Mouse (Mus musculus): ENCODE measurements around the gene Fam120a. TPM values are rescaled to one million over a fixed set of nuclear protein-coding genes. Genes with fewer than 3 reads are reported as not detected.

Gene Fam120a
- total RNA-seq, 2 experiments from 2014 or later, result 99.0 to 102 TPM

DNA sequence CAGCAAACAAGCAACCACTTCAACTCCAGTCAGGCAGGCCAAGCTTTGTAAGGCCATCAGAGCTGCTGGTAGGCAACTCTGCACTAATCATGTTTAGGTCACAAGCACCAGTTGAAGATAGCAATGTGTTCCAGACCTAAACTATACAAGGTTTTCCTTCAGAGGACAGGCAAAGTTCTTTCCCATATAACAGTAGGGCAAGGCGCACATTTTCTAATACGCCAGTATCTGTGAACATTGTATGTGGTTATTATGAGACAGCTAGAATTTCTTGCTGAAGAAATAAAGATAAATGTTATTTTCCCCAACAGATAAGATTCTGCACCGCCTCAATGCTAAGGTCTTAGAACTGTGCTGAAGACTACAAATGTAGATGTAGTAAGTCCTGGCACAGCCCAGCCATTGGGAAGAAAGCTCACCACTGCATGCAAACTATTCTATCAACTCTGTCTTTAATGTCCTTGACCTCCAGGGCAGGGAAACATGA lies 50.7 kb downstream of the Fam120a start:
- DNase-seq, result no peak

DNA sequence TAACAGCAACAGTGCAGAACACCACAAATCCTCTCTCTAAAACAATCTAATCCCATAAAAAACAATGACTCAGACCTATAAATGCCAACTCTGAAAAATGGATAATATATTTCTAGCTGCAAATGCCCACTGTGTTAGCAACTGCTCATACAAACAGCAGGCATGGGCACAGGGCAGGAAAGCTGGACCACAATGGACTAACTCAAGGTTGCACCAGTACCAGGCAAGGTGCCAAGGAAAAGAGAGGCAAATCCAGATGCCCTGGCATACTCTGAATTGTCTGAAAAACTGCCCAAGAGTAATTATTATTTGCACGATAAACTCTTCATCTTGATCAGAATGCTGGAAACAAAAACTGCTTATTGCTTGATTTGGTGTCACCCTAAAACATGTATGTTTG lies 54.1 kb downstream of the Fam120a start:
- DNase-seq, result no peak

DNA sequence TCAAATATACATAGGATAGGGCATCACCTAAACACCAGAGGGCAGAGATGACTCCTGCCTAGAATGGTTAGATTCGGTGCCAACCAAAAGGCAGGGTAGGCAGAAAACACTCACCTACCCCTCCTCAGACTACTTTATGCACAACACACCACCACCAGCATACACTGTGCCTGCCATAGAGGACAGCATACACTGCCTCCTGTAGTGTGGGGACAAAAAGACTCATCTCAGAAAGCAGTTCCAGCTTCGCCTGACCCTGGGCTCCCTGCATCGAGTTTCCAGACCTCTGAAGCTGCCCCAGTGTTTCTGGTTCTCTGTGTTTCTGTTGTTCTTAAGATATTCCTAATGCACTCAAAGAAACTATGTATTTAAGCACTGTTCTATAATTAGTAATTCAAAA lies 54.7 kb downstream of the Fam120a start:
- DNase-seq, result no peak

- no peak for DNase-seq
Observed at GRCm38 (mm10) chr13:48911426-48911825, 56.4 kb downstream of the Fam120a start.

DNA sequence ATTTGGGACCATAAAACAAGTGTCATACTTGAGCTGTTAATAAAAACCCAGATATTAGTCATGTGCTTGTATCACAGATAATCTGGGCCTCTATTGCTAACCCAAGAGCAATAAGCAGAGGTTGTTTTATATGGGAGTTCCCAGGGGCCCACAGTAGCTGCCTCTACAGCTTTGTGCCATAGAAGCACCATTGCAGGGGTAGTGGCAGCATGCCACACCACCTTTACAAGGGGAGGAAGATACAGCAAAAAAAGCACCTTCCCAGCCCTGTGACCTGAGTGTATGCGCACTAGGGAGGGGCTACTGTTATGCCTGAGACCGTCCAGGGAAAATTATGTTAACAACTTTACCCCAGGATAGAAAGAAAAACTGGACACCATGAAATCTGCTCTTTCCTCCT lies 62.4 kb downstream of the Fam120a start:
- no peak for DNase-seq

- DNase-seq, result no peak
Observed at GRCm38 (mm10) chr13:48895376-48895775, 72.4 kb downstream of the Fam120a start.

GRCm38 (mm10) chr13:48890260-48890960 lies 77.4 kb downstream of the Fam120a start:
- no peak for DNase-seq

DNA sequence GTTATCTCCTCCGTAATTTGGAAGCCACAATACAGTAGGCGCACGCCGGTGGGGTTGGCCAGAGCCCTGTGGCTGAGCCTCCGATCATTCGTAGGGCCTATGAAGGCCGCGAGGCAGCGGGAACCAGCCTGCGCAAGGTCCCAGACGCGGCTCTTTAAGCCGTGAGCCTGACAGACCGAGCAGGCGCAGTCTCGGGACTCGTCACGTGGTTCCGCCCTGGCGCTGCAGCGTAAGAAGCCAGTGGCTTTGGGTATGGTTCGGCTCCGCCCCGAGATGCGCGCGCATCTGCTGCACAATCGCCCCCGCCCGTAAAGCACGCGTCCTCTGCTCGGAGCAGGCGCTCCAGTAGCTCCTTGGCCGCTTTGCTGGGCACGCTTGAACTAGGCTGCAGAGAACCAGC lies 89.3 kb downstream of the Fam120a start:
- peak; percentile 99 for DNase-seq

GRCm38 (mm10) chr13:48877805-48878204 lies 90.0 kb downstream of the Fam120a start:
- DNase-seq, result no peak

GRCm38 (mm10) chr13:48872726-48873125 lies 95.1 kb downstream of the Fam120a start:
- DNase-seq, result no peak

DNA sequence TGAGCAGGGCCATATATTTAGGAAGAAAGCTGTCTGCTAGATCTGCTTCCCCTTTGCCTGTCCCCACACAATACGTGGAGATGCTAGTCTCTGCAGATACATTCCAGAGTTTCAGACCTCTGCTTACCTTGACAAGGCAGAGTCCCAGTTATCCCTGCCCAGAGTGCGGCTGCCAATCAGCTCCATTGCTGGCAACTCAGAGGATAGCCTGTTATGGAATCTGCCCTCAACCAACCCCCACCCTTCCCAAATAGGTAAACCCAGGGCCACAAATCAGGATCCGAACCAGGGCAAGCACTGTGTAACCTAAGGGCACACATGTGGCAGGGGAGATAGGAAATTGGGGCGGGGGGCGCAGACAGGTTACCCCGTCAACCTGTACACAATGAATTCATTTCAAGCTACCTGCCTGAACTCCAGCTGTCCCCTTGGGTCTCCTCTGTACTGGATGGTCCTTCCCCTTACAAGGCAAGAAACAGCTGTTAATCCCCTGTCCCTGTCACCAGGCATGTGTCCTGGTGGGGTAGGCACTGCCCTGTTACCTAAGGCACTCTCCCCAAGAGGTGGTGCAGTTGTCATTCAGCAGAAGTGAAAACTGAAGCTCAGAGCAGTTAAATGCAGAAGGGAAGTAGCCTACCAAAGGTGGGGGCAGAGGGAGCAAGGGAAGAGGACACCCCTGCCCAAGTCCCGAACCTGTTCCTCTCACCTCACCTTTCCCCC lies 95.8 kb downstream of the Fam120a start:
- DNase-seq, result no peak

- DNase-seq, result peak; percentile 42
Observed at GRCm38 (mm10) chr13:48870771-48871731, 96.8 kb downstream of the Fam120a start, which contains the start of gene Phf2. TSS of gene Phf2 (minus strand) at chr13:48871119.

DNA sequence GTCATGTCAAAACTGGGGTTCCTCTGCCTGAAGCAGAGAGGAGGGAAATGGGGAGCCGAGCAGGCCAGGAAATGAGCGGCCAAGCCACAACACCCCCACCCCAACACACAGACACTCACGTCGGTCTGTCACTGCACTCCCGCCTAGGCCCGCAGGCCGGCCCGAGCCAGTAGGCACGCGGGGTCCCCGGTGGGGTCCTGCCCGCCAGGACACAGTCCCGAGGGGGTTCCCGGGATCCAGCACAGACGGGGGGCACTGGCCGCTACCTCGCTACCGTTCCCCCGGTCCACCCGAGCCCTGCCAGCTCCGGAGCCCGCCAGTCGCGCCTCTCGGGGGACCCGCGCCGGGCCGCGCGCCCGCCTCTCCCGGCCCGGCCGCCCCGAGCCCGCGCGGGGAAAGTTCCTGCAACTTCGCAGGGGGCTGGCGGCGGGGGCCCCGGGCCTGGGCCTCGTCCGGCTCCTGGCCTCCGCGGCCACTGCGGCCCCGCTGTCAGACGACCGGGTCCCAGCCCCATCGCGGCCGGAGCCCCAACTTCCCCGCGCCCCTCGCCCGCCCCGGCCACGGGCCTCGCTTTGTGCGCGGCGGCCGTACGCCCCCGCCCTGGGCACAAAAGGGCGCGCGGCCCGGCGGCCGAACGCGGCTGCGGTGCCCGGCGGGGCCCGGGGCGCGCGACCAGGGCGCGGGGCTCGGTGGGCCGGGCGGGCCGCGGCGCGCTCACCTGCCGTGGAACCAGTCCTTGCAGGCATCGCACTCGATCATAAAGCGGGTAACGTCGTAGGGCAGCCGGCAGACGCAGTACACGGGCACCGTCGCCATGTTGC lies 97.7 kb downstream of the Fam120a start:
- peak; percentile 51 for DNase-seq

DNA sequence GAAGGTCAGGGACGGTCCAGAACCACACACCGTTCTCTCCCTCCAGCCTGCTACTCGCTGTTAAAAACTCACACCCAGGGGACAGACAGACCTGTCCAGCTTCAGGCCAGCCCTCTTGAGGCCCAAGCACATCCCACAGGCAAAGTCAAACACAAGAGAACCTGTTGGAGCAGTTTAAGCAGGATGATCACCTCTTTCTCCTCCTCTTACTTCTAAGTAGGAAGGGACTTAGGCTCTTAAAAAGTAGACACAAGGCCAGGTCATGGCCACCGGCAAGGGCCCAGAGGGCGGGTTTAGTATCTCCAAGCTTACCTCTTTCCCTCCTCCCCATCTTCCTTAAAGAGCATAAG lies 98.2 kb downstream of the Fam120a start:
- no peak for DNase-seq

- no peak for DNase-seq
Observed at GRCm38 (mm10) chr13:48869088-48869487, 98.7 kb downstream of the Fam120a start.

- DNase-seq, result no peak
Observed at GRCm38 (mm10) chr13:48864673-48865356, 103.0 kb downstream of the Fam120a start.

DNA sequence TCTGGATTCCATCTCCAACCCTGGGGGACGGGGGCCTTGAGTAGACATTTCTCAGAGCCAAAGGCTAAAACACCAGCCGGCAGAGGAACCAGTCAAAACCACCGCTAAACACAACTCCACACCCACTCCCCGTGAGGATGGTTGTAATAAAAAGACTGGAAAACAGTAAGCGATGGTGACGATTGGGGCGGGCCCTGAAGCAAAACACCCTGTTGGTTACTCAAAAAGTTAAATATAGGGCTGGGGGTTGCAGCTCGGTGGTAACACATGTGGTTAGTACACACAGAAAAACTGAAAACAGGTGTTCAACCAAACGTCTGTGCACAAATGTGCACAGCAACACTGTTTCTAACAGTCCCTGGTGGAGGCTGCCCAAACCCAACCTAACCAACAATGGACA lies 104.3 kb downstream of the Fam120a start:
- no peak for DNase-seq

GRCm38 (mm10) chr13:48861913-48862312 lies 105.9 kb downstream of the Fam120a start:
- DNase-seq, result no peak

DNA sequence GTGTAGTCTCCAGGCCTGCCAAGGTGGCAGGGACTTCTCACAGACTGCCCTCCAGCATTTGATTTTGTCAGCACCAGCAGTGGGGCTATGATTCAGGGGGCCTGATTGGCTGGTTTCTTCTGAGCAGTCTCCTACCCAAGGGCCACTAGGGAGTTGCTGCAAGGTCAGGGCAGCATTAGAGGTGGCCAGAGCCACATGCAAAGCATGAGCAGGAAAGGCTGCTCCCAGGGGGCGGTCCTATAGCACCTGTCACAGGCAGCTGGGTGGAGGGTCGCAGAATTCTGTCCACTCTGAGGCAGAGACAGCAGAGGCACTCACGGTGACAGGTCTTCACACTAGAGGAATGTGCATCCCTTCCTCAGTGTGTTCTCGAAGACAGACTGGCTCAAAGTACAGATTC lies 109.0 kb downstream of the Fam120a start:
- no peak for DNase-seq

GRCm38 (mm10) chr13:48858054-48858453 lies 109.8 kb downstream of the Fam120a start:
- no peak for DNase-seq

Measured in gastrocnemius, postnatal 25 days (tissue).